Mouse (Mus musculus): ENCODE data around the gene Fgfr2. TPM values are rescaled to one million over a fixed set of nuclear protein-coding genes. Genes with fewer than 3 reads are reported as not detected.

Fgfr2 gene
- total and polyA plus RNA-seq, 2 experiments from 2014 or later = 12.1 to 32.6 TPM

- Histone ChIP-seq H3K27me3 (ENCODE audit: insufficient read depth, low read length) (no peaks in the 10 kb centered on the region), H3K4me1 (ENCODE audit: insufficient read depth, low read length) (peaks cover 4% of the 10 kb centered on the region; the same call in 1 of the 2 replicates), H3K9ac (replicated peaks; ENCODE audit: low read length, poor library complexity, severe bottlenecking) (no peak overlapping the region), H3K27ac (ENCODE audit: low read depth, low read length) (no peak overlapping the region), H3K9me3 (ENCODE audit: low read length) (no peaks in the 10 kb centered on the region), H3K4me2 (ENCODE audit: low read depth, low read length, poor library complexity, severe bottlenecking) (no peak overlapping the region), H3K36me3 (ENCODE audit: insufficient read depth, low read length) (no peaks in the 10 kb centered on the region), H3K4me3 (ENCODE audit: low read depth, low read length) (no peak overlapping the region)
- 84% methylated on average over 4 of the region's 4 CpGs for WGBS
- ATAC-seq (ENCODE audit: low FRiP score) (no peak), DNase-seq (ENCODE audit: low spot score) (no peak)
- no peak for TF ChIP-seq CTCF (IDR thresholded peaks at IDR 0.05)
These were observed 114.5 kb downstream of the Fgfr2 start for GRCm38 (mm10) chr7:133008663-133009062.

- DNase-seq (ENCODE audit: low spot score) (no peak), ATAC-seq (ENCODE audit: low FRiP score) (no peak)
- Histone ChIP-seq H3K4me1 (ENCODE audit: insufficient read depth, low read length) (peaks cover 4% of the 10 kb centered on the region; the same call in 1 of the 2 replicates), H3K36me3 (ENCODE audit: insufficient read depth, low read length) (no peaks in the 10 kb centered on the region), H3K27me3 (ENCODE audit: insufficient read depth, low read length) (no peaks in the 10 kb centered on the region), H3K27ac (ENCODE audit: low read depth, low read length) (no peak overlapping the region), H3K4me2 (ENCODE audit: low read depth, low read length, poor library complexity, severe bottlenecking) (no peak overlapping the region), H3K9ac (replicated peaks; ENCODE audit: low read length, poor library complexity, severe bottlenecking) (no peak overlapping the region), H3K4me3 (ENCODE audit: low read depth, low read length) (no peak overlapping the region), H3K9me3 (ENCODE audit: low read length) (no peaks in the 10 kb centered on the region)
- 82% methylated on average over 11 of the region's 11 CpGs for WGBS
- TF ChIP-seq CTCF (IDR thresholded peaks at IDR 0.05) = no peak
These were observed 115.8 kb downstream of the Fgfr2 start for GRCm38 (mm10) chr7:133007343-133007742.

GRCm38 (mm10) chr7:133005772-133006171 lies 117.4 kb downstream of the Fgfr2 start:
- no peaks in the 10 kb centered on the region; the same call in 1 of the 2 replicates for H3K4me1 ChIP-seq (ENCODE audit: insufficient read depth, low read length)
- H3K36me3 ChIP-seq (ENCODE audit: insufficient read depth, low read length) = no peaks in the 10 kb centered on the region
- no peak overlapping the region for H3K27ac ChIP-seq (ENCODE audit: low read depth, low read length)
- DNase-seq (ENCODE audit: low spot score) (no peak), ATAC-seq (ENCODE audit: low FRiP score) (no peak)
- no peaks in the 10 kb centered on the region for H3K9me3 ChIP-seq (ENCODE audit: low read length)
- 85% methylated on average over 7 of the region's 7 CpGs for WGBS
- TF ChIP-seq CTCF (IDR thresholded peaks at IDR 0.05) = no peak
- H3K27me3 ChIP-seq (ENCODE audit: insufficient read depth, low read length) = no peaks in the 10 kb centered on the region
- no peak overlapping the region for H3K4me2 ChIP-seq (ENCODE audit: low read depth, low read length, poor library complexity, severe bottlenecking)
- no peak overlapping the region for H3K9ac ChIP-seq (replicated peaks; ENCODE audit: low read length, poor library complexity, severe bottlenecking)
- no peak overlapping the region for H3K4me3 ChIP-seq (ENCODE audit: low read depth, low read length)

GRCm38 (mm10) chr7:133003421-133003820 lies 119.7 kb downstream of the Fgfr2 start:
- no peaks in the 10 kb centered on the region for H3K9me3 ChIP-seq (ENCODE audit: low read length)
- no peaks in the 10 kb centered on the region; the same call in 1 of the 2 replicates for H3K4me1 ChIP-seq (ENCODE audit: insufficient read depth, low read length)
- WGBS = 27% methylated on average over 3 of the region's 3 CpGs
- no peak overlapping the region for H3K4me3 ChIP-seq (ENCODE audit: low read depth, low read length)
- peak; percentile 87 for TF ChIP-seq CTCF (IDR thresholded peaks at IDR 0.05)
- ATAC-seq (ENCODE audit: low FRiP score) (no peak), DNase-seq (ENCODE audit: low spot score) (peak; percentile 88)
- H3K36me3 ChIP-seq (ENCODE audit: insufficient read depth, low read length) = peaks cover 9% of the 10 kb centered on the region
- H3K9ac ChIP-seq (replicated peaks; ENCODE audit: low read length, poor library complexity, severe bottlenecking) = no peak overlapping the region
- no peaks in the 10 kb centered on the region for H3K27me3 ChIP-seq (ENCODE audit: insufficient read depth, low read length)
- H3K4me2 ChIP-seq (ENCODE audit: low read depth, low read length, poor library complexity, severe bottlenecking) = no peak overlapping the region
- H3K27ac ChIP-seq (ENCODE audit: low read depth, low read length) = no peak overlapping the region

- no peaks in the 10 kb centered on the region for H3K27me3 ChIP-seq (ENCODE audit: insufficient read depth, low read length)
- no peaks in the 10 kb centered on the region for H3K9me3 ChIP-seq (ENCODE audit: low read length)
- DNase-seq (ENCODE audit: low spot score) (no peak), ATAC-seq (ENCODE audit: low FRiP score) (no peak)
- H3K4me1 ChIP-seq (ENCODE audit: insufficient read depth, low read length) = no peaks in the 10 kb centered on the region; the same call in 1 of the 2 replicates
- WGBS = 78% methylated on average over 6 of the region's 6 CpGs
- no peak overlapping the region for H3K9ac ChIP-seq (replicated peaks; ENCODE audit: low read length, poor library complexity, severe bottlenecking)
- H3K27ac ChIP-seq (ENCODE audit: low read depth, low read length) = no peak overlapping the region
- H3K36me3 ChIP-seq (ENCODE audit: insufficient read depth, low read length) = peaks cover 17% of the 10 kb centered on the region
- H3K4me2 ChIP-seq (ENCODE audit: low read depth, low read length, poor library complexity, severe bottlenecking) = no peak overlapping the region
- H3K4me3 ChIP-seq (ENCODE audit: low read depth, low read length) = no peak overlapping the region
- TF ChIP-seq CTCF (IDR thresholded peaks at IDR 0.05) = no peak
These were observed 120.9 kb downstream of the Fgfr2 start for GRCm38 (mm10) chr7:133002271-133002670.

- Histone ChIP-seq H3K9ac (replicated peaks; ENCODE audit: low read length, poor library complexity, severe bottlenecking) (no peak overlapping the region), H3K4me2 (ENCODE audit: low read depth, low read length, poor library complexity, severe bottlenecking) (no peak overlapping the region), H3K9me3 (ENCODE audit: low read length) (no peaks in the 10 kb centered on the region), H3K27me3 (ENCODE audit: insufficient read depth, low read length) (no peaks in the 10 kb centered on the region), H3K4me3 (ENCODE audit: low read depth, low read length) (no peak overlapping the region), H3K27ac (ENCODE audit: low read depth, low read length) (no peak overlapping the region), H3K4me1 (ENCODE audit: insufficient read depth, low read length) (no peaks in the 10 kb centered on the region; the same call in 1 of the 2 replicates), H3K36me3 (ENCODE audit: insufficient read depth, low read length) (peaks cover 18% of the 10 kb centered on the region)
- no peak for DNase-seq (ENCODE audit: low spot score)
- no peak for TF ChIP-seq CTCF (IDR thresholded peaks at IDR 0.05)
- 92% methylated on average over 3 of the region's 3 CpGs for WGBS
- no peak for ATAC-seq (ENCODE audit: low FRiP score)
These were observed 121.8 kb downstream of the Fgfr2 start for GRCm38 (mm10) chr7:133001388-133001787.

Data from midbrain, postnatal 0 days (tissue).